Mouse (Mus musculus) layer of hippocampus, postnatal 14 days (tissue): ENCODE measurements at regions not wholly inside any gene's neighbourhood (a gene's known extent, or its start where the extent isn't known, plus 50 kb on each side); places are given as distances from the start of the nearest gene placed in this dataset.
"Not testable (repeated sequence)": the region's sequence is repeated elsewhere in the genome, so short reads cannot be mapped to it uniquely, and the experiment has no call there.

ENCODE experiments used
- DNase-seq, 2 experiments: peaks; one replicate each; pipeline ENCODE4 v3.0.0; 2021 to 2022; ENCODE audit warnings: low spot score in 2 of 2, mixed read lengths in 1 of 2

- no peak for DNase-seq
These were observed 1628.4 kb downstream of the A830018L16Rik start for GRCm38 (mm10) chr1:13042326-13042725.

DNA sequence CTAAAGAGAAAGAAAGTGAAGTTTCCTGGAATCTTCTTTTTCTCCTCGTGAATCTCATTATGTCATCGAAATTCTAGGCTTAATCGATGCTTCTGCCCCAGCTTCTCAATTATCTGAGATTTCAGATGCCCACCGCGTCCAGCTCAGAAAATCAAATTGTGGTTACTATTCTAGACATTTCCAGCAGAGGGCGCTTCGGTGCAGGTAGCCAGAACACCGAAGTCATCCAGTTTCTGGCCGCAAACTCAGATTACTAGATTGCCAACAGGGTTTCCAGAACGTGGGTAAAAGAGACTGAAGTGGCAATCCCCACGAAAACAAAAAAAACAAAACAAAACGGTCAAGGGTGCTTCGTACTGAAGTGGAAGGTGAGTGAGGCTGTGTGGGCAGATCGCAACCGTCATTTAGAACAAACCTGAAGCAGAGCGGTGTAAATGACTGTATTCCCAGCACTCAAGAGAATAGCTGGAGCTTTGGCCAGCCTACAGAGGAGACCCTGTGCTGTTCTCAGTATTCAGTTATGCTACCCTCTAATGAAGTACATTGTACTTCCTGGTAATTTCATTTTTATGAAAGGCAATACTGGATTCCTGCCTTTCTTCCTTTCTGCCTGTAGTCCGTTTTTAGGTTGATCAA is 1636.4 kb downstream of the A830018L16Rik start:
- DNase-seq = peak; percentile 36 to 45

GRCm38 (mm10) chr1:13051433-13052066 is 1637.6 kb downstream of the A830018L16Rik start:
- not testable (repeated sequence) for DNase-seq

GRCm38 (mm10) chr1:13052067-13052460 is 1638.2 kb downstream of the A830018L16Rik start:
- peak; percentile 8 to 28 for DNase-seq

DNA sequence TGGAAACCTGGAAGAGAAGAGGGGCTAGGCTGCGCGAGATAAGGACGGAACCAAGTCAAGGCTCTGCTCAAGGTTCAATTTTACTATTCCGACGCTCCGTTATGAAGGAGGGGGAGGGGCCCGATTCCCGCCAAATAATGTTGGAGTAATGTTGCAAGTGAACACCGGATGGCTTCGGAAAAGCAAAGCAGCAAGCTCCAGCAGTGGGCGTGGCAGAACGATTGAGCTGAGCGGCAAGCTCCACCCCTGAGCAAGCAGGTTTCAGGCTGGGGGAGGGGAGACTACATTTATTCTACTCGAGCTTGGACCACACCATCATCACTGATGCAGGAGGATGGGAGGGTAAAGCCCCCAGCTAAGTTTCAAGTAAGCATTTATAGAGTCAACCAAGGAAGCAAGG is 1643.8 kb downstream of the A830018L16Rik start:
- no peak for DNase-seq

DNA sequence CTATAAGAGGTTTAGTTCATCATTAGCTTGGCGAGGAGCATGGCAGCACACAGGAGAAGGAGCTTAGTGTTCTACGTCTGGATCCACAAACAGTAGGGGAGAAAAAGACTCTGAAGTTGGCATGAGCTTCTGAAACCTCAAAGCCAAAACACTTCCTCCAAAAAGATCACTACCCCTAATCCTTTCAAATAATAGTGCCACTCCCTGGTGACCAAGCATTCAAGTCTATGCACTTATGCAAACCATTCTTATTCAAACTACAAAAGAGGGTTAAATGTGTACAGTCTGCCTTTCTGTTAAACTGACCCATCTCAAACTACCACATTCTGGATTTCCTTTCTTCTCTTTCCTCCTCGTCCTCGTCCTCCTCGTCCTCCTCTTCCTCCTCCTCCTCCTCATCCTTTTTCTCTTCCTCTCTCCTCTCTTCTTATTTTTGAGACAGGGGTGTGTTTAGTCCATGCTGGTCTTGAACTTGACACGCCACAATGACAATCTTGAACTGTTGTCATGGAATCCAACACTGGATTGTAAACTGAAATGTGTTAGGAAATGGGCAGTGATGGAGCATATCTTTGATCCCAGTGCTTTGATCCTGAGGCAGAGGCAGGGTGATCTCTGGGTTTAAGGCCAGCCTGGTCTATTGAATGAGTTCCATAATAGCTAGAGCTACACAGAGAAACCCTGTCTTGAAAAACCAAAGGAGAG is 1645.9 kb downstream of the A830018L16Rik start:
- DNase-seq = no peak
